Mouse (Mus musculus) gastrocnemius, postnatal 10 days (tissue): ENCODE results near the gene Tuft1. TPM values are rescaled to one million over a fixed set of nuclear protein-coding genes. Genes with fewer than 3 reads are reported as not detected.
"Not testable (repeated sequence)": the region's sequence is repeated elsewhere in the genome, so short reads cannot be mapped to it uniquely, and the experiment has no call there.

Experiments
- DNase-seq: peaks from one replicate; pipeline ENCODE4 v3.0.0; 2021; ENCODE audit warnings: mixed read lengths
- long read RNA-seq, 2 experiments: library from polyadenylated mRNA; stranded (forward); transcript quantifications; one replicate each; pipeline ENCODE4 v2.0.0; 2021
- total RNA-seq, 2 experiments: library from RNA; stranded (reverse); gene quantifications; 2 replicates each; pipeline ENCODE4 v1.2.3; 2021

Gene Tuft1
- 1 to 10 TPM; 1.1 to 1.2 TPM for total RNA-seq
- long read RNA-seq, experiment 1, partial matches to known transcripts, result 0 of 2 reads
- long read RNA-seq, experiment 1, other reads (novel, unspliced or antisense), result 0 of 2 reads
- long read RNA-seq, experiment 2, partial matches to known transcripts, result 0 of 2 reads
- long read RNA-seq, experiment 2, other reads (novel, unspliced or antisense), result 0 of 2 reads

DNA sequence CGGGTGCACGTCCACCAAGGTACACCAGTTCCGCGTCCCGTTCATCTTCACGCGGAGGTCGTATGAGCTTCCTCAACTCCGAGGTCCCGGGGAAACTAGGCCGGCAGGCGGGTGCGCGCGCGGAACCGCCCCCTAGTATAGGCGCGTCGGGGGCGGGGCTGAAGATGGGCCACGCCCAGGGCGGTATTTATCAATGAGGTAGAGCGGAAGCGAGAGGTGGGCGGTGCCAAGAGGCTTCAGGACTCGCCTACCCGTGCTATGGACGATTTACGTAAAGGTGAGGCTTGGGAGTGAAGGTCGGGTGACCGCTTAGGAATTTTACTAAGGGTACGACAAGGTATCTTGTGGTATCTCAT, at the start of gene Tuft1:
Tuft1 (minus strand) TSS at position 133 of the 356 bp plus-strand sequence.
- peak; percentile 45 for DNase-seq

DNA sequence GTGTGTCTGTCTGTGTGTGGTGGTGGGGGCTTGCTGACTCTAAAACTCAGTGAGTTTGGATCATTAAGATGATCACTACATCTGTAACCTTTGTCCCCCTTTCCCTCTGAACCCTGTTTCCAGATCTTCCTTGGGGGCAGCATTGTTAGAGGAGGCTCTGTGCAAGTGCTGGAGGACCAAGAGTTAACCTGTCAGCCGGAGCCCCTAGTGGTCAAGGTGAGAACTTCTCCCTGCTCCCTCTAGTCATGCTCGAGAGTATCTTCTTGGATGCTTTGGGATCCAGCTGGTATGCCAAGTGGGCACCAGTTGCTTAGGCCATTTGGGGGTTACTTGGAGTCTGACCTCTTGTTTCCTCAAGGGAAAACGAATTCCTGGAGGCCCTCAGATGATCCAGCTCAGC, 44.7 kb upstream of the Tuft1 start:
- DNase-seq, result not testable (repeated sequence)

DNA sequence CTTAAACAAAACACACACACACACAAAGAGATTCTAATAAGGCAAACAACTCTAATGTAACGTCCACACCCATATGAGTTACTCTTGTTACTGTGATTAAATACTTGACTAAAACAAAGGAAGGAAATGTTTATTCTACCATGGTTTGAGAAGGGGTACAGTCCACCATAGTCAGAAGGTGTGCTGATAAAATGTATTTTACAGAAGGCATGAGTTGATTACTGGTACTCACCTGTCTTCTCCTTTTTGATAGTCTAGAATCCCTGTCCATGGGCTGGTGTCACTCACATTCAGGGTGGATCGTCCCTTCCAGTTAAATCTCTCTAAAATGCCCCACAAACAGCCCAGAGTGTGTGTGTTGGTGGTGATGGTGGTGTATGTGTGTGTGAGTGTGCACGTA, 44.2 kb upstream of the Tuft1 start:
- no peak for DNase-seq

DNA sequence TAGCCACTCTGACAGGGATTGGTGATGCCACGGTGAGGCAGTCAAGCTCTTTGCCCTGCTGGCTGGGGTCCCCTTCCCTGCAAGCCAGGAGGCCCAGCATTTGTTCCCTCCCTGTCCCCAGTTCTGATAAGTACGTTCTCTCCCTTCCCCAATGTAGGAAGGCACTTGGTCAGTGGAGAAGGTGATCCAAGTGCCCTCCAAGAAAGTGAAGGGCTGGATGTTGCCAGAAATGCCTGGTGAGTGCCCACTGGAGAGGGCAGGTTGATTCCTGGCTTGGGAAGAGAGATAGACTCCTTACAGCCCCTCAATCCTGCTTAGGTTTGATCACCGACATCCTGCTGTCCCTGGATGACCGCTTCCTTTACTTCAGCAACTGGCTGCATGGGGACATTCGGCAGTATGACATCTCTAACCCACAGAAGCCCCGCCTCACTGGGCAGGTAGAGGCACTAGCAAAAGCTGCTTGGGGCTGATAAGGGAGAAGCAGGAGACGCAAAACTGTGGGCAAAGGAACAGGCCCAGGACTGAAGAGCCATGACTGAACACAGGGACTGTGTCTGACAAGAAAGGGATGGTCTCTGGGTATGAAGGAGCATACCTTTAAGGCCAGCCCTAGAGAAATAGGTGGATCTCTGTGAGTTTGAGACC, 43.6 kb upstream of the Tuft1 start:
- not testable (repeated sequence) for DNase-seq

DNA sequence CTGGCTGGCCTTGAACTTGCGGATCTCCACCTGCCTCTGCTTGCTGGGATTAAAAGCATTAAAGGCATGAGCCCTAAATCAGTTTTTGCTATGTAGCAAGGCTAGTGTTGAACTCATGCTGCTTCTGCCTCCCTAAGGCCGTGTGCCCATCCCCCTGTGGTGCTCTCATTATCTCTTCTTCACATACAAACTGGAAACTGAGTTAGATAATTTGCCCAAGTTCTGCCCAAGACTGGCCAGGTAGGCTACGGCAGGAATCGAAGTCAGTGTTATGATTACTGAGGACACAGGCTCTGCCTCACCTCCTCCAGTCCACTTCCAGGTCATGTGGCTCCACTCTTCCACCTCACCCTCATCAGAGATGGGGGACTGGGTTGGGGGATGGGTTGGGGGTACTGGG, 37.6 kb upstream of the Tuft1 start:
- not testable (repeated sequence) for DNase-seq

DNA sequence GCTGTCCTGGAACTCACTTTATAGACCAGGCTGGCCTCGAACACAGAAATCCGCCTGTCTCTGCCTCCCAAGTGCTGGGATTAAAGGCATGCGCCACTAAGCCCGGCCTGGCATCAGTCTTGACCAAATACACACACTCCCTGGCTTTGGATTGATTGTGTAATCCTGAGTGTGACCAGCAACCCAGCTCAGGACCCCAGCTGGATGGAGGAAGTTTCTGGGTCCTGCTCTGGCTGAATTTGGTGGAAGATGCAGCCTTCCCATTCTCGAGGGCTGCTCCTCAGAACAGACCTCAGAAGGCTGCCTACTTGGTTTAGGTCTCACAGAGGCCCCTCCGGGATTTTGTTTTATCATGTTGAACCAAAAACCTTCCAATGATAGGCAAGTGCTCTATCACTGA, 36.9 kb upstream of the Tuft1 start:
- DNase-seq, result not testable (repeated sequence)

DNA sequence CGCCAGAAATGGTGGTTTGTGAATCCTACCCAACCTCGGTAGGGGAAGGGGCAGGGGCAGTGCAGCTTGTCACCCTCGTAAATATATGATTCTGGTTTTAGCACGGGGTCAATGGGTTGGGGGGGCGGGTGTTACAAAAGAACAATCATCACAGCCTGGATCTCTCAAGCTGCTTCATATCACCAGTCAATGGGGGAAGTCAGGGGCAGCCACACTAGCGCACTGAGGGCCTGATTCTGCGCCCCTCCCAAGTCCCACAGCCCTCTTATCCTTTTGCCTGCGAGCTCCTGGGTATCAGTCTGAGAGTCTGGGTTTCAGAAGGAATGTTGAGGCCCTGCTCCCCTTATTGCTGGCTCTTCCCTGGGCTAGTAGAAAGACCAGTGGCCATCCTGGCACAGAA, 35.2 kb upstream of the Tuft1 start:
- not testable (repeated sequence) for DNase-seq

DNA sequence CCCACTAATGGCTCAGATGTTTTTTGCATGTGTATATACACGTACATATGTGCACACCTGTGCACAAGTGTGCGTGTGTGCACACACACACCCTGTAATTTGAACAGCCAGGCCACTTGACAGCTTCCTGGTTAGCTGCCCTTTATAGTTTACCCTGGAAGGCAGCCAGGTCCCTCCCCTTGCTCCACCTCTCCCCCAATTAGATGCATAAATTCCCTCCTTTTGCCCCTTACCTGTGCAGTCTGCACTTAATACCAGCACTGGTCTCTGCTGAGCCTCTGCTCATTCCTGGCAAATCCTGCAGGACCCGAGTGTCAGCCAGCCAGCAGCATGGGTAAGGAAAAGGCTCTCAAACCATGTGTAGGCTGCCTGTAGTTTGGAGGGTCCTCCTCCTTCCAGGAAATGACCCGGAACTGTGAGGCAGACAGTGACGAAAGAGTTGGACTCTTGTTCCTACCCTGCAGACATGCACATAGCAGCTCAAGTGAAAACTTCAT, 34.7 kb upstream of the Tuft1 start, which contains the start of gene Selenbp2:
Selenbp2 (plus strand) TSS at position 228 of the 497 bp plus-strand sequence.
- DNase-seq, result no peak

DNA sequence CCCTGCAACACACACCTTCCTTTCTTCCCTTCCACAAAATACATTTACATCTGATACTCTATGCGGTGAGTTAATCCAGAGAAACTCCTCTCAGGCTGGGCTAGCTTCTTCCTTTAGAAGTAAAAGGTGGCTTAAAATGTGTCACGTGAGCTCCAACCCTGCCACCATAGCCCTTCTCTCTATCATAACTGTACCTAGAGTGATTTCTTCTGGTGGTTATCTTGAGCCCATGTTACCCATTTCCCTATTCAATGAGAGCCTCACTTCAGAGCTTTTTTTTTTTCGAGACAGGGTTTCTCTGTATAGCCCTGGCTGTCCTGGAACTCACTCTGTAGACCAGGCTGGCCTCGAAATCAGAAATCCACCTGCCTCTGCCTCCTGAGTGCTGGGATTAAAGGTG, 33.0 kb upstream of the Tuft1 start:
- DNase-seq, result not testable (repeated sequence)

DNA sequence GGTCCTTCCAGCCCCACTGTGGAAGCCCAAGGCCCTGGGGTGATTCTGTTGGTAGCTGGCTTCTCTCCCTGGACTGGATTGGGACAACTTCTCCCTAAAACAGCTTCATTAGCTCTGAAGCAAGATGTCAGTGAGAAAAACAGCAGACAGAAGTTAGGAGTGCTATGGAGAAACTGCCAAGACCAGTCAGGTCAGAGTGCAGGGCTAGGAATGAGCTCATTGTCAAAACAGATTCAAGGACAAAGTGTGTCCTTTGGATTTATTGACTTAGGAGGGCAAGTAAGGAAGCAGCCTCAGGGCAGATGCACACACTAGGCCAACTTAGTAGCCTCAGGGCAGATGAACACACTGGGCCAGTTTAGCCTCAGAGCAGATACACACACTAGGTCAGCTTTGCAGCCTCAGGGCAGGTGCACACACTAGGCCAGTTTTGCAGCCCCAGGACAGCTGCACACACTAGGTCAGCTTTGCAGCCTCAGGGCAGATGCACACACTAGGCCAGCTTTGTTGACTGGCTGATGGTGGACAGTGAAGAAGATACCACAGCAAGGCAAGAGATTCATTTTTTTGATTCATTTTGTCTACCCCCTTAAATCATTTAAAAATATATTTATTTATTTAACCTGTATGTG, 32.1 kb upstream of the Tuft1 start:
- DNase-seq, result no peak

DNA sequence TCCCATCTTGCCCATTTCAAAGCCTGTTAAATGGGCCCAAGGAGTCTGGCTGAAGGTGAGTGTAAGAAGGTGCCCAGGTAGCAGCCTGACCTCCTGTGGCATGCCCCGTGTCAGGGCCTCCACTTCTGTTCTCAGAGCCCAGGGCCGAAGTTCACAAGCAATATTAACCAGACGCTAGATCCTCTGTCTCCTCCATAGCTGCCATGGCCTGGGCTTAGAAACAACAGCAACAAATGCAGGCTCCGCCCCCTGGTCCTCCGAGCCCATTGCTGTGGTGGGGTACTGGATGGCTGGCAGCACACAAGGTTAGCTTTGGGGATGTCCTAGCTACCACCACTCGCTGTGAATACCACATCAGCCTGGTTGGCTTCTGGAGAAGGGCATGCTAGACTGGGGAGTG, 31.5 kb upstream of the Tuft1 start:
- DNase-seq, result not testable (repeated sequence)

DNA sequence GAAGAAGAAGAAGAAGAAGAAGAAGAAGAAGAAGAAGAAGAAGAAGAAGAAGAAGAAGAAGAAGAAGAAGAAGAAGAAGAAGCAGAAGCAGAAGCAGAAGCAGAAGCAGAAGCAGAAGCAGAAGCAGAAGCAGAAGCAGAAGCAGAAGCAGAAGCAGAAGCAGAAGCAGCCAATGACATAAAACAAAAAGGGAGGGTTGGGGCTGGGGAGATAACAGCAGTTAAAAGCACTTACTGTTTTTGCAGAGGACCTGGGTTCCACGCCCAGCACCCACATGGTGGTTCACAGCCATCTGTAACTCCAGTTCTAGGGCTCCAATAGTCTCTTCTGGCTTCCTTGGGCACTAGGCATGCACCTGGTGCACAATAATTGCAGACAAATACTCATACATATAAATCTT, 30.5 kb upstream of the Tuft1 start:
- not testable (repeated sequence) for DNase-seq

DNA sequence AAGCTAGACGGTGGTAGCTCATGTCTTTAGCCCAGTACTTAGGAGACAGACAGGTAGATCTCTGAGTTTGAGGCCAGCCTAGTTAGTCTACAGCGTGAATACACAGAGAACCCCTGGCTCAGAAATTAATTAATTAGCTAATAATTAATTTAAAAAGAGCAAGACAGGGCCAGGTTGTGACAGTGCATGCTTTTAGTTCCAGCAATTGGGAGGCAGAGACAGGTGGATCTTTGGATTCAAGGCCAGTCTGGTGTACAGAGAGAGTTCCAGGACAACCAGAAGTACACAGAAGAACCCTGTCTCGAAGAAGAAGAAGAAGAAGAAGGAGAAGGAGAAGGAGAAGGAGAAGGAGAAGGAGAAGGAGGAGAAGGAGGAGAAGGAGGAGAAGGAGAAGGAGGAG, 30.0 kb upstream of the Tuft1 start:
- not testable (repeated sequence) for DNase-seq

DNA sequence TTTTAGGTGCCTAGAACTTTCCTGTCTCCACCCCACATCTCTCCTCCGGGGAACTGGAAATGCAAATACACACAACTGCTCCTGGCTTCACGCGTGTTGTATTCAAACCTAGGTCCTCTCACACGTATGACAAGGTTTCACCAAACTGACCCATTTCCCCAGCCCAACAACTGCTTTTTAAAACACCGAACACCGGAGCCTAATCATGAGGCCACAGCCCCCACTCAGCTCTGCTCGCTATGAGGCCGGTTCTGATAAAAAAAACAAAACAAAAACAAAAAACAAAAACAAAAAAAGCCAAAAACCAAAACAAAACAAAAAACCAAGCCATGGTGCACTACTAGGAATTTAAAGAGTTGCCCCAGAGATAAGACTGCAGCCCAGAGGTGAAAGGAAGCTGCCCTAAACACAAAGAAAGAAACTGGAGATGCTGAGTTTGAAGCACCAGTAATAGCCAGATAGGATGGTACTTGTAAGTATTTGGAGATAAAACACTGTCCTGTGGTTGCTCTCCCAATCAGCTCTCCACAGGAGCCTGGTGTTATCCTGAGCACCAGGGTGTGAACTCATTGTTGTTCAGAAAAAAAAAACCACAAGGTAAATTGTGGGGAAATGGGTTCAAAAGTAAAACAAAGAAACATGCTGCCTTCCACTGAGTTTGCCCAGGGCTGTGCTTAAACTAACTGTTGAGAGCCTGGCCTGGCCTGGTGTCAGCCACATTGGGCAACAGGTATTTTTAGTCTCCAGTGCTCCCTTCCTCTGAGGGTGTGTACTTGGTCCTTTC, 27.5 kb upstream of the Tuft1 start:
- DNase-seq, result not testable (repeated sequence)

DNA sequence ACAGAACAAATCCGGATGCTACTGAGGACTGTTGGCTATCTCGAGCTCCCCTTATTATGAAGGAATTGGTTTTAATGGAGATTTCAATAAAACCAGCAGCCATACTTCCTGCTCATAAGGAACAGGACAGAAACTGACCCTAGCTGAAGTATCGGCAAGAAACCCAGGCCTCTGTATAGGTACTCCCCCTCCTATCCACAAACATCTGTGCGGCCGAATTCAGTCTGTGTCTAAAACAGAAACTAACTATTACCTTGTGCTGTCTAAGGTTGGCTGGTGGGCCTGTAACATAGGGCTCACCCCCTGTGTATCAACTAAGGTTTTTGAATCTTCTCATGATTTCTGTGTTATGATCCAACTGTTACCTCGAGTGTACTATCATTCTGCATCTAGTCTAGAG, 25.0 kb upstream of the Tuft1 start:
- no peak for DNase-seq

DNA sequence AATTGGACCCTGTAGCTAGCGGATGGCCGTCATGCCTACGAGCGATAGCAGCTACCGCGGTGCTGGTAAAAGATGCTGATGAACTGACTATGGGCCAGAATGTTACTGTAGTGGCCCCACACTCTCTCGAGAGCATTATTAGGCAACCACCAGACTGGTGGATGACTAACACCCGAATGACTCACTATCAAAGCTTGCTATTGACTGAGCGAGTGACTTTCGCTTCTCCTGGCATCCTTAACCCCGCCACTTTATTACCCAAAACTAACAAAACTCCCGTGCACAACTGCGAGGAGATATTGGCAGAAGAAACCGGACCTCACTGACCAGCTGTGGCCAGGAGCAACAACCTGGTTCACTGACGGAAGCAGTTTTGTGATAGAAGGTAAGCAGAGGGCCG, 22.1 kb upstream of the Tuft1 start:
- no peak for DNase-seq

DNA sequence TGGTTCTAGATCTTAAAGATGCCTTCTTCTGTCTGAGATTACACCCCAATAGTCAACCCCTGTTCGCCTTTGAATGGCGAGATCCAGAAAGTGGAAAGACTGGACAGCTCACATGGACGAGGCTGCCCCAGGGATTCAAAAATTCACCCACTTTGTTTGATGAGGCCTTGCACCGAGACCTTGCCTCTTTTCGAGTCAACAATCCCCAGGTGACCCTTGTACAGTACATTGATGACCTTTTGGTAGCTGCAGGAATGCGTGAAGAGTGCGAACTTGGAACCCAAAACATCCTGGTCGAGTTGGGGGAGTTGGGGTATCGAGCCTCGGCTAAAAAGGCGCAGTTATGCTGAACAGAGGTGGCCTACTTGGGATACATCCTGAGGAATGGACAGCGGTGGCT, 21.4 kb upstream of the Tuft1 start:
- DNase-seq, result not testable (repeated sequence)

DNA sequence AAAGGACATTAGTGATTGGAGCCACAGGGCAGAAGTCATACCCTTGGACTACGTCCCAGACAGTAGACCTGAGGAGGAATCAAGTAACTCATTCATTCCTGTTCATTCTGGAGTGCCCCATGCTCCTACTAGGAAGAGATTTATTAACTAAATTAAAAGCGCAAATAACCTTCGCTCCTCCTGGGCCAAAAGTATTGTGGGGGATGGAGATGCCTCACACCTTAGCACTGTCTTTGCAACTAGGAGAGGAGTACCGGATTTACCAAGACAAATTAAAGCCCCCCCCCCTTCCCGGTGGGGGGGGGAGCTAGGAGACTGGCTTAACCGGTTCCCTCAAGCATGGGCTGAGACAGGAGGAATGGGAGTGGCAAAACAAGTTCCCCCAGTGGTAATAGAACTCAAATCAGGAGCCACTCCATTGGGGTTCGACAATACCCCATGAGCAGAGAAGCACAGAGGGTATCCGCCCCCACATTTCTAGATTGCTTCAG, 20.7 kb upstream of the Tuft1 start:
- no peak for DNase-seq

DNA sequence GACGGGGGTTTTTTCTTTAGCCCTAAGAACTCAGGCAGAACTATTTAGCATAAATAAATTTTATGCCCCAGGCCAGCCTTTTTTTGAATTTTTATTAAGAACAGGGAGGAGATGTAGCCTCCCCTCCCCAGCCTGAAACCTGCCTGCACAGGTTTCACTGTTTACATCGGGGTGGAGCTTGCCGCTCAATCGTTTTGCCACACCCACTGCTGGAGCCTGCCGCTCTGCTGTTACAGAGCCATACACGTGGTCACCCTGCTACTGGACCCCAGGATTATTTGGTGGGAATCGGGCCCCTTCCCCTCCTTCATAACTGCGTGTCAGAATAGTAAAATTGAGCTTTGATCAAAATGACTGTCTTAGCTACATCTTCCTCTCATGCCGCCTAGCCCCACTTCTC, 16.4 kb upstream of the Tuft1 start:
- not testable (repeated sequence) for DNase-seq

DNA sequence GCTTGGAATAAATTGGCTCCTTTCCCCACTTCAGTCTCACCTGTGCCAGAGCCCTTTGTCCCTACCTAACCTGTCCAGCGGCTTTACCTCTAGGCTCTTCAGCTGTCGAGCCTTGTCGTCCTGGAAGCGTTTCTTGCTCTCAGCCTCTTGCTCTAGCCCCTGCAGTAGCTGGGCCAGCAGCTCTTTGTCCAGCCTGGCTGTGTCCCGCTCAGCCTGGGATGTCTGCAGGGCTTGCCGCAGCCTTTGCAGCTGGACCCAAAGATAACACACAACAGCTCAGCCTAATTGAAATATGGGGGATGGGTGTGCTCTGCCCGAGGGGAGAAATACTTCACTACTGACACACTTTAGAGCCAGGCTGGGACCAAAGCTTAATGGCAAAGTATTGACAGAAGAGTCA, 7.2 kb upstream of the Tuft1 start:
- DNase-seq, result not testable (repeated sequence)

DNA sequence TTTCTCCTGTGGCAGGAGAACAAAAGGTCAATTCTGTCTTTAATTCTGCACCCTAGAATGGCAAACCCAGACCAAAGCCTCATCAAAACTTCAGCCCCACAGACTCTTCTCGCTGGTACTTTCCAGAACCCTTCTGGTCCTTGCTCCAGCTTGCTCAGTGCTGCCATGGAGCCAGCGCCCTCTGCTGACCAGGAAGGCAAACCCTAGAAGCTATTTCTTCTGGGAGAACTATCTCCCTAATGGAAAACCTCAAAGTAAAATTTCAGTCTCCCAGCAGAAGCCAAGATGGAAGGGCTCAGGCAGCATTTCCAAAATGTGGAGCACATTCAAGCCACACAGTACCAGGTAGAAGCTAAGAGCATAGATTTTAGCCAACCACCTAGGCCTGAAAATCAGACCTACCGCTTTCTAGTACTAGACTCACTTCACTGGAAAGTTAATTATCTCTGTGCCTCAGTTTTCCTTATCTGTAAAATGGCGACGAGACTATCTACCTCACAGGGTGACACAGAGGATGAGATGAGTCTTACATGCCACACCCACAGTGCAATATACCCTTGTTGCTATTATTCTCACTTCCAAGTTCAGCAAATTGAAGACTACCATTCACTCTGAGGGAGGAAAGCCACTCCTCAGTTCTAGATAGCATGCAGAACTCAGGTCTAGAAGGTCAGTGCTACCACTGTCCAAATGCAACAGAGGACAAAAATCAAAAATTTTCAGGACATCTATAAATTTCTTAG, 6.6 kb upstream of the Tuft1 start:
- not testable (repeated sequence) for DNase-seq

DNA sequence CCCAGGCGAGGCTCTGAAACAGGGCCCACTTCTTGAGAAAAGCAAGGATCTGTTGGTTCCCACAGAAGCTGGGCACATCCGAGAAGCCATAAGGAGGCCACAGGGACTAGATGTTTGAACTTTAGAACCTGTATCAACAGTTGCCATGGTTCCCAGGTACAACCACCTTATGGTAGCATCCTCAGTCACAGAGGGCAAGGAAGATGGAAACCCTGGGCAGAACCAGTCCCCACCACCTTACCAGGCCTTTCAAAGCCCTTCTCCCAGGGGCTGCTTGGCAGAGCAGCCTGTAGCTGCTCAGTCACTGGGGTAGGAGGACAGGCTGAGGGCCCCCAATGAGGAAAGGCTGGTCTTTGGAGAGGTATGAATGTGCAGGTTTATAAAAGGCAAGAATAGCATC, 2.2 kb upstream of the Tuft1 start:
- DNase-seq, result not testable (repeated sequence)
